Mouse (Mus musculus): Measurements from ENCODE around the gene Prr5. TPM values are rescaled to one million over a fixed set of nuclear protein-coding genes. Genes with fewer than 3 reads are reported as not detected.

The Prr5 gene
- polyA plus RNA-seq, 1 experiment from 2014 or later, result 12.1 TPM

DNA sequence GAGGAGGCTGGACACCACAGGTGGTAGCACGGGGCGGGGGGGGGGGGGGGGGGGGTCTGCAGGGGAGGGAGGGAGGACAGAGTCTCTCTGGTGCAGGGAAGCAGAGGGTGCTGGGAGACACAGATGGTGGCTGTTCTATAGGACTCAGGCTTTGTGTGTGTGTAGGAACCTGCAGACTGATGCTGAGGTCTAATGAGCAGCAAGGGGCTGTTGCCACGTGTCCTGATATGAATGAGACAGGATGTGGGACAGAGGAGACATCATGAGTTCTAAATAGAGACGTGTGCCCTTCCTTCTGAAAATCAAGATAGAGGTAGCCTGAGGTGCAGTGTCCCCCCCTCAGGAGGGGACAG is 67.5 kb downstream of the Prr5 start:
- WGBS, result 39% methylated on average over 2 of the region's 4 CpGs
- H3K9me3 ChIP-seq (ENCODE audit: control insufficient read depth, low read length), result no peaks in the 10 kb centered on the region
- ATAC-seq (ENCODE audit: low FRiP score) (no peak), DNase-seq (ENCODE audit: low spot score) (no peak)
- no peak overlapping the region for H3K4me2 ChIP-seq (replicated peaks; ENCODE audit: low read depth, low read length)
- H3K4me1 ChIP-seq (replicated peaks; ENCODE audit: control insufficient read depth, insufficient read depth, low read length), result no peaks in the 10 kb centered on the region
- no peak overlapping the region for H3K9ac ChIP-seq (ENCODE audit: low read depth, low read length)
- no peak overlapping the region for H3K27ac ChIP-seq (ENCODE audit: low read depth, low read length)
- no peaks in the 10 kb centered on the region for H3K27me3 ChIP-seq (ENCODE audit: control insufficient read depth, insufficient read depth, low read length)
- no peak overlapping the region for H3K4me3 ChIP-seq (ENCODE audit: low read depth, low read length)
- no peaks in the 10 kb centered on the region for H3K36me3 ChIP-seq (ENCODE audit: control insufficient read depth, insufficient read depth, low read length)

DNA sequence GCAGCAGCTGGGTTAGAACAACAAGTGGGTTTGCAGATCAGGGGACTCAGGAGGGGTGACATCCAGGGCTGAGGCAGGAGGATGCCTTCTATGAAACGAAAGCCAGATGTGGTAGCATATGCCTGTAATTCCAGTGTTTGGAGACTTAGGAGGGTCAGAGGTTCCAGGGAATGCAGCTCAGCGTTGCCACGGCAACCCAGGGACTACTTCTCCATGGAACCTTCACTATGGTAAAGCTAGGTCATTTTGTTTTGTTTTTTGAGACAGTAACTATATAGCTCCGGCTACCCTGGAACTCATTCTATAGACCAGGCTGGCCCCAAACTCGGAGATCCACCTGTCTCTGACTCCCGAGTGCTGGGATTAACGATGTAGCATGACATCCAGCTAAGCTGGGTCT is 68.8 kb downstream of the Prr5 start:
- H3K4me1 ChIP-seq (replicated peaks; ENCODE audit: control insufficient read depth, insufficient read depth, low read length), result no peaks in the 10 kb centered on the region
- no peak for ATAC-seq (ENCODE audit: low FRiP score)
- no peak overlapping the region for H3K4me2 ChIP-seq (replicated peaks; ENCODE audit: low read depth, low read length)
- no peaks in the 10 kb centered on the region for H3K27me3 ChIP-seq (ENCODE audit: control insufficient read depth, insufficient read depth, low read length)
- no peak overlapping the region for H3K4me3 ChIP-seq (ENCODE audit: low read depth, low read length)
- no peak for DNase-seq (ENCODE audit: low spot score)
- H3K27ac ChIP-seq (ENCODE audit: low read depth, low read length), result no peak overlapping the region
- no peaks in the 10 kb centered on the region for H3K36me3 ChIP-seq (ENCODE audit: control insufficient read depth, insufficient read depth, low read length)
- no peaks in the 10 kb centered on the region for H3K9me3 ChIP-seq (ENCODE audit: control insufficient read depth, low read length)
- H3K9ac ChIP-seq (ENCODE audit: low read depth, low read length), result no peak overlapping the region
- 85% methylated on average over 7 of the region's 7 CpGs for WGBS

DNA sequence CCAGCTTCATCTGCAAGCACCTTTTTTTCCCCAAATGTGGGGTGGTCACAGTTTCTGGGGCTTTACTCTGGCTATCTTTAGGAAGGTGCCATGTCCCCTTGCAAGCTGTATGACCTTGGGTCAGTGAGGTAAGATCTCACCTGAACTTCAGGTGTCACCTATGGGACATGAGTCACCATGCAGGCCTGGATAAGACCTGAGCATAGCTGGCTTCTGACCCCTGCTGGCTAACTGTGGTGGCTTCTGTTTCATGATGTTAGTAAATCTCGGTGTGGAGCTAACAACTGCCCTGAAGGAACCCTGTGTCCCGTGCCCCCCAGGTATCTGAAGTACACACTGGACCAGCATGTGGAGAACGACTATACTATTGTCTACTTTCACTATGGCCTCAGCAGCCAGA is 72.2 kb downstream of the Prr5 start:
- DNase-seq (ENCODE audit: low spot score) (no peak), ATAC-seq (ENCODE audit: low FRiP score) (no peak)
- H3K4me3 ChIP-seq (ENCODE audit: low read depth, low read length), result no peak overlapping the region
- H3K4me1 ChIP-seq (replicated peaks; ENCODE audit: control insufficient read depth, insufficient read depth, low read length), result no peaks in the 10 kb centered on the region
- H3K36me3 ChIP-seq (ENCODE audit: control insufficient read depth, insufficient read depth, low read length), result no peaks in the 10 kb centered on the region
- H3K27ac ChIP-seq (ENCODE audit: low read depth, low read length), result no peak overlapping the region
- no peaks in the 10 kb centered on the region for H3K9me3 ChIP-seq (ENCODE audit: control insufficient read depth, low read length)
- no peak overlapping the region for H3K9ac ChIP-seq (ENCODE audit: low read depth, low read length)
- H3K4me2 ChIP-seq (replicated peaks; ENCODE audit: low read depth, low read length), result no peak overlapping the region
- WGBS, result 85% methylated on average over 3 of the region's 3 CpGs
- H3K27me3 ChIP-seq (ENCODE audit: control insufficient read depth, insufficient read depth, low read length), result no peaks in the 10 kb centered on the region

DNA sequence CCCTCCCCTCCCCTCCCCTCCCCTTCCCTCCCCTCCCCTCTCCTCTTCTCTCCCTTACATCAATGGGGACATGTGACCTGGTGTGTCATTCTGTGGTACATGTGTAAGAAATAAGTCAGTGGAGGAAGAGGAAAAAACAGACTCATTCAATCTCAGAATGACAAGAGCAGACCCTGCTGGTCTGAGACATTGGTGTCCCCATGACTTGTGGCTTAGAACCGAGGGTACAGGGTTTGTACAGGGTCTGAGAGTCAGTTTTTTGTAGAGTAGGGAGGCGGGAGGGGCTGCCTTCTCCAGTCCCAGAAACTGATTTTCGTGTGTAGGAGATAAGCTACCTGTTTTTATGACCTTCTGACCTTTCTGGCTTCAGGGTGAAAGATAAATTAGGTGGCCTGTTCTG is 73.9 kb downstream of the Prr5 start:
- Histone ChIP-seq H3K27ac (ENCODE audit: low read depth, low read length) (no peak overlapping the region), H3K9me3 (ENCODE audit: control insufficient read depth, low read length) (no peaks in the 10 kb centered on the region), H3K9ac (ENCODE audit: low read depth, low read length) (no peak overlapping the region), H3K4me2 (replicated peaks; ENCODE audit: low read depth, low read length) (no peak overlapping the region), H3K4me1 (replicated peaks; ENCODE audit: control insufficient read depth, insufficient read depth, low read length) (no peaks in the 10 kb centered on the region), H3K27me3 (ENCODE audit: control insufficient read depth, insufficient read depth, low read length) (no peaks in the 10 kb centered on the region), H3K4me3 (ENCODE audit: low read depth, low read length) (no peak overlapping the region), H3K36me3 (ENCODE audit: control insufficient read depth, insufficient read depth, low read length) (no peaks in the 10 kb centered on the region)
- WGBS, result 17% methylated on average over 3 of the region's 3 CpGs
- ATAC-seq (ENCODE audit: low FRiP score) (no peak), DNase-seq (ENCODE audit: low spot score) (no peak)

DNA sequence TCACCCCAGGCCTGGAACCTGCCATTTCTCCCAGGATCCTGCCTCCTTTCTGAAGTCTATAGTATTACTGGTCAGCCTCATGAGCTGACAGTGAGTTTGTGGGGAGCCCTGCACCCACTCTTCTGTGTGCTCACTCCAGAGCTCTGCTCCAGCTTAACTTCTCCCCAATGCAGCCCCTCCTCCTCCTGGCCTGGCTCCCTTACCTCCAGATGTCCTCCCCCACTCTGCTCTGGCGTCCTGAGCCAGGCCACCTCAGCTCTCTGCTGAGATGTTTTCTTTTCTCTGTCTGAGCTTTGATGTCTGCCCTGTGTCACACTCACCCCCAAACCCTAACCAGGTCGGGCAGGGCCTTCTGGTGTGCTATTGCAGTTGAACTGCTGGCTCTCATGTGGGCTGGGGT is 74.9 kb downstream of the Prr5 start:
- WGBS, result 14% methylated on average over 2 of the region's 2 CpGs
- no peak for ATAC-seq (ENCODE audit: low FRiP score)
- no peak for DNase-seq (ENCODE audit: low spot score)
- Histone ChIP-seq H3K27me3 (ENCODE audit: control insufficient read depth, insufficient read depth, low read length) (no peaks in the 10 kb centered on the region), H3K27ac (ENCODE audit: low read depth, low read length) (no peak overlapping the region), H3K4me2 (replicated peaks; ENCODE audit: low read depth, low read length) (no peak overlapping the region), H3K4me1 (replicated peaks; ENCODE audit: control insufficient read depth, insufficient read depth, low read length) (no peaks in the 10 kb centered on the region), H3K9me3 (ENCODE audit: control insufficient read depth, low read length) (no peaks in the 10 kb centered on the region), H3K4me3 (ENCODE audit: low read depth, low read length) (no peak overlapping the region), H3K36me3 (ENCODE audit: control insufficient read depth, insufficient read depth, low read length) (no peaks in the 10 kb centered on the region), H3K9ac (ENCODE audit: low read depth, low read length) (no peak overlapping the region)

DNA sequence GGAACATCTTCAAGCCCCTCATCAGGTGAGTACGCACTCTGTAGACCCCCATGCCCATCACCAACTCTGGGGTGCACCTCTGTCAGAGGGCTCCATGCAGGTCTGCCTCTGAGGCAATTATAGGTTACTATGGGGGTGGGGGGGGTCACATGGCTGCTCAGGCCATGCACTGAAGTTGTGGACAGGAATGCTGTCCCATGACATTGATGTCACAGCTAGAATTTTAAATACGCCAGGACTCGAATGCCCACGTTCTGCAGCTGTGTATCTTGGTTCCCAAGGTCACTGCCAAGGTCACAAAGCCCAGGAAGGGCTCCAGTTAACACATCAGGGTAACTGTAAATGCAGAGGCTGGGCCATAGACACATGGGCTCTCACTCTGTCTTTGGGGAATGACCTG is 76.4 kb downstream of the Prr5 start:
- no peak overlapping the region for H3K9ac ChIP-seq (ENCODE audit: low read depth, low read length)
- no peak overlapping the region for H3K4me2 ChIP-seq (replicated peaks; ENCODE audit: low read depth, low read length)
- no peaks in the 10 kb centered on the region for H3K27me3 ChIP-seq (ENCODE audit: control insufficient read depth, insufficient read depth, low read length)
- H3K4me3 ChIP-seq (ENCODE audit: low read depth, low read length), result no peak overlapping the region
- H3K4me1 ChIP-seq (replicated peaks; ENCODE audit: control insufficient read depth, insufficient read depth, low read length), result no peaks in the 10 kb centered on the region
- no peaks in the 10 kb centered on the region for H3K9me3 ChIP-seq (ENCODE audit: control insufficient read depth, low read length)
- no peak overlapping the region for H3K27ac ChIP-seq (ENCODE audit: low read depth, low read length)
- no peak for DNase-seq (ENCODE audit: low spot score)
- no peaks in the 10 kb centered on the region for H3K36me3 ChIP-seq (ENCODE audit: control insufficient read depth, insufficient read depth, low read length)
- 92% methylated on average over 4 of the region's 4 CpGs for WGBS
- ATAC-seq (ENCODE audit: low FRiP score), result no peak

Other genes starting within 250 kb of the Prr5 start
- gene Shisal1, start 222.5 kb upstream of the Prr5 start, polyA plus RNA-seq (2014; fragmentation: Nextera tagmentation; extraction: Ambion mirVana), result 3.2 and 5.0 TPM in 2 replicates
- gene Rtl6, start 111.8 kb upstream of the Prr5 start, polyA plus RNA-seq (2014; fragmentation: Nextera tagmentation; extraction: Ambion mirVana), result 13.0 and 18.5 TPM in 2 replicates
- gene Arhgap8, start 50.4 kb downstream of the Prr5 start, polyA plus RNA-seq (2014; fragmentation: Nextera tagmentation; extraction: Ambion mirVana), result 2.3 and 2.9 TPM in 2 replicates
- 34.6 and 44.1 TPM in 2 replicates for gene Phf21b, start 186.4 kb downstream of the Prr5 start, polyA plus RNA-seq (2014; fragmentation: Nextera tagmentation; extraction: Ambion mirVana)